Mouse (Mus musculus) limb, embryonic 11.5 days (tissue): Measurements from ENCODE around the gene Maip1. TPM values are rescaled to one million over a fixed set of nuclear protein-coding genes. Genes with fewer than 3 reads are reported as not detected.

Experiments used
- ATAC-seq: fragments of 200-750 bp; cut with Nextera tagmentation; 2 replicates; pipeline ENCODE4 v1.8.0; 2017; ENCODE audit warnings: low read depth; ENCODE audit not compliant: insufficient number of reproducible peaks, low FRiP score, low TSS enrichment
- DNase-seq: peaks from one replicate; pipeline ENCODE4 v3.0.0-alpha.2; 2015; ENCODE audit warnings: low spot score
- H3K27ac ChIP-seq: fragments of 300-500 bp; sonication (generic); replicated peaks from 2 replicates; pipeline ENCODE4 v1.5.1; 2014; ENCODE audit warnings: low read depth, mild to moderate bottlenecking, low read length
- H3K27me3 ChIP-seq: fragments of 300-500 bp; sonication (generic); 2 replicates; pipeline ENCODE4 v1.6.1; 2014; ENCODE audit warnings: mild to moderate bottlenecking, low read length, mixed read lengths; ENCODE audit not compliant: control insufficient read depth, insufficient read depth
- H3K36me3 ChIP-seq: fragments of 300-500 bp; sonication (generic); 2 replicates; pipeline ENCODE4 v1.6.1; 2014; ENCODE audit warnings: mild to moderate bottlenecking, low read length, moderate library complexity, mixed read lengths; ENCODE audit not compliant: control insufficient read depth, insufficient read depth
- H3K4me1 ChIP-seq: fragments of 300-500 bp; sonication (generic); 2 replicates; pipeline ENCODE4 v1.6.1; 2014; ENCODE audit warnings: low read length, mixed read lengths; ENCODE audit not compliant: control insufficient read depth, insufficient read depth
- H3K4me2 ChIP-seq: fragments of 300-500 bp; sonication (generic); 2 replicates; pipeline ENCODE4 v1.6.1; 2014; ENCODE audit warnings: low read depth, mild to moderate bottlenecking, moderate library complexity; ENCODE audit not compliant: severe bottlenecking
- H3K4me3 ChIP-seq: fragments of 300-500 bp; sonication (generic); 2 replicates; pipeline ENCODE4 v1.5.1; 2014; ENCODE audit warnings: low read depth, low read length
- H3K9ac ChIP-seq: fragments of 300-500 bp; sonication (generic); 2 replicates; pipeline ENCODE4 v1.6.1; 2014; ENCODE audit warnings: mild to moderate bottlenecking, low read length
- H3K9me3 ChIP-seq: fragments of 300-500 bp; sonication (generic); 2 replicates; pipeline ENCODE4 v1.6.1; 2016; ENCODE audit warnings: low read length; ENCODE audit not compliant: control insufficient read depth
- WGBS: fragments of 180-500 bp; shearing (Covaris S2); extraction: QIAGEN DNeasy Blood & Tissue Kit; methylation state at CpG from one replicate; pipeline ENCODE4 v1.1.7; 2014; 5-methylcytosine and 5-hydroxymethylcytosine counted together
- polyA plus RNA-seq: library from polyadenylated mRNA; unstranded; fragments of >200 nt; fragmentation: Nextera tagmentation; extraction: Ambion mirVana; gene quantifications from 2 replicates; pipeline ENCODE4 v1.2.1, GENCODE M21; 2014

The Maip1 gene
- polyA plus RNA-seq, 1 experiment from 2014 or later, result 21.2 TPM

DNA sequence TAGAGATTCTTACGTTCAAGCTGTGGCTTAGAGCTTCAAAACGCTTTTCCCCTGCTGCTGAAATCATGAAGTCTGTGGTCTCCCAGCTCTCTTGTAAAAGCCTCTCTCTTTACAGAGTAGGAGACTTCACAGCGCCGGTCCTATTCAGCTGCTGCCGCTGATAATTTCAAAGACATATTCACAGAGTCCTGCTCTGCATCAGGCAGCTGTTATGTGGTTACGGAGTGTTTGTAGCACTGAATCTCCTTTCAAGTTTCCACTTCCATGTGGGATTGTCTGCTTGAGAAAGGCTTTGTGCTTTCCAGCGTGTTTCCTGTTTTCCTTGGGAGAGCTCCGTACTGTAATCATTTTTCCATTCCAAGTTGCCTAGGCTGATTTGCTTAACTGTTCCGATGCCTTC is 30.8 kb downstream of the Maip1 start:
- peak; percentile 38 for DNase-seq
- ATAC-seq, result no peak
- Histone ChIP-seq H3K4me1 (peaks cover 10% of the 10 kb centered on the region), H3K36me3 (no peaks in the 10 kb centered on the region), H3K9me3 (no peaks in the 10 kb centered on the region), H3K27ac (peak overlapping the region; percentile 1), H3K4me3 (no peak overlapping the region), H3K4me2 (0 out of 2 replicates have a peak overlapping the region, but pooled peaks have one; percentile 1), H3K9ac (0 out of 2 replicates have a peak overlapping the region, but pooled peaks have one; percentile 32), H3K27me3 (no peaks in the 10 kb centered on the region)
- 36% methylated on average over 9 of the region's 9 CpGs for WGBS

GRCm38 (mm10) chr1:57439026-57439425 is 32.9 kb downstream of the Maip1 start:
- no peak overlapping the region for H3K27ac ChIP-seq
- H3K4me1 ChIP-seq, result peaks cover 10% of the 10 kb centered on the region
- WGBS, result 84% methylated on average over 6 of the region's 6 CpGs

GRCm38 (mm10) chr1:57440771-57441170 is 34.6 kb downstream of the Maip1 start:
- Histone ChIP-seq H3K27me3 (no peaks in the 10 kb centered on the region), H3K9ac (no peak overlapping the region), H3K36me3 (no peaks in the 10 kb centered on the region), H3K4me1 (peaks cover 10% of the 10 kb centered on the region), H3K4me3 (no peak overlapping the region), H3K9me3 (no peaks in the 10 kb centered on the region), H3K27ac (no peak overlapping the region), H3K4me2 (no peak overlapping the region)
- DNase-seq, result peak; percentile 40
- 16% methylated on average over 4 of the region's 4 CpGs for WGBS
- ATAC-seq, result no peak

More at GRCm38 (mm10) chr1:57439026-57439425, 32.9 kb downstream of the Maip1 start:
- Histone ChIP-seq H3K27me3 (no peaks in the 10 kb centered on the region), H3K36me3 (no peaks in the 10 kb centered on the region), H3K4me3 (no peak overlapping the region), H3K9me3 (no peaks in the 10 kb centered on the region), H3K9ac (no peak overlapping the region), H3K4me2 (no peak overlapping the region)
- ATAC-seq (no peak), DNase-seq (no peak)

- Histone ChIP-seq H3K4me3 (no peak overlapping the region), H3K4me1 (peaks cover 5% of the 10 kb centered on the region; the same call in 1 of the 2 replicates), H3K9me3 (no peaks in the 10 kb centered on the region), H3K4me2 (no peak overlapping the region), H3K27ac (no peak overlapping the region), H3K27me3 (no peaks in the 10 kb centered on the region), H3K9ac (no peak overlapping the region), H3K36me3 (no peaks in the 10 kb centered on the region)
- 79% methylated on average over 10 of the region's 10 CpGs for WGBS
- DNase-seq, result no peak
- ATAC-seq, result no peak
Observed at GRCm38 (mm10) chr1:57445679-57446078, 39.6 kb downstream of the Maip1 start.

GRCm38 (mm10) chr1:57450241-57450640 is 44.1 kb downstream of the Maip1 start:
- no peak overlapping the region for H3K4me2 ChIP-seq
- no peaks in the 10 kb centered on the region for H3K36me3 ChIP-seq
- DNase-seq (no peak), ATAC-seq (no peak)
- no peak overlapping the region for H3K9ac ChIP-seq
- H3K27ac ChIP-seq, result no peak overlapping the region
- H3K4me1 ChIP-seq, result no peaks in the 10 kb centered on the region
- no peak overlapping the region for H3K4me3 ChIP-seq
- no peaks in the 10 kb centered on the region for H3K27me3 ChIP-seq
- no peaks in the 10 kb centered on the region for H3K9me3 ChIP-seq
- WGBS, result 92% methylated on average over 1 of the region's 1 CpGs

DNA sequence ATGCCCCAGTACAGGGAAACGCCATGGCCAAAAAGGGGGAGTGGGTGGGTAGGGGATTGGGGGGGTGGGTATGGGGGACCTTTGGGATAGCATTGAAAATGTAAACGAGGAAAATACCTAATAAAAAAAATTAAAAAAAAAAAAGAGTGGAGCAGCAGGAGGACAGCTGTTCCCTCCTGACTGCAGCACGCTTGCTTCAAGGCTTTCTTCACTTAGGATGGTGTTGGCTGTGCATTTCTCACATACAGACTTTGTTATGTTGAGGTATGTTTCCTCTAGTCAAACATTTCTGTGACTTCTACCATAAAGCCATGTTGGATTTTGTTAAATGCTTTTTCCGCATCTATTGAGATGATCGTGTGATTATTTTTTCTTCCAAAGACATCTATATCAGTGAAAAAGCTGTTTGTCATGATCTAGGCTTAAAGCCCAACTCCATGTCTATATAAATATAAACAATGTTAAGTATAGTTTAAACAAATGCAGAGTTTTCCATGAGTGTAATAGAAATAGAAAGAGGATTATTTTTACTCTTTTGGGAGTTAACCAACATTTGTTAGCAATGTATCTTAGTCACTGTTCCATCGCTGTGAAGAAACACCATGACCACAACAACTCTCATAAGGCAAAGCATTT is 54.3 kb downstream of the Maip1 start:
- WGBS, result 94% methylated on average over 6 of the region's 6 CpGs
- no peak overlapping the region for H3K4me3 ChIP-seq
- no peaks in the 10 kb centered on the region for H3K4me1 ChIP-seq
- DNase-seq (no peak), ATAC-seq (no peak)
- H3K9me3 ChIP-seq, result no peaks in the 10 kb centered on the region
- H3K27ac ChIP-seq, result no peak overlapping the region
- H3K27me3 ChIP-seq, result no peaks in the 10 kb centered on the region
- H3K9ac ChIP-seq, result no peak overlapping the region
- H3K36me3 ChIP-seq, result no peaks in the 10 kb centered on the region
- no peak overlapping the region for H3K4me2 ChIP-seq

Other genes with a start within 250 kb of the Maip1 start
- gene 1700066M21Rik, start 28.7 kb upstream of the Maip1 start, polyA plus RNA-seq, result 12.7 and 13.6 TPM in 2 replicates
- gene Tyw5, start 773 bp downstream of the Maip1 start, polyA plus RNA-seq, result 26.0 and 29.2 TPM in 2 replicates